Comparison of ENCODE assay signal across 10 mouse cellular contexts in genomic region chr13:89551502-89551901, GRCm38 (mm10).
DNase-seq lines count a peak whose midpoint lies in the region.
"Had no signal": no experiment of that assay in that cellular context is flagged by ENCODE, and none has a peak within 500 bp of the region (broad histone marks: within the 10 kb centered on the region; RNA-seq: fewer than 3 reads in every experiment).

No protein-coding gene starts in this region.

- H3K27me3 ChIP-seq in splenic B cell, adult 2 months (ENCODE audit: control insufficient read depth, insufficient read depth, low read length, poor library complexity, severe bottlenecking), result no peaks in the 10 kb centered on the region
- H3K27me3 ChIP-seq: intestine, embryonic 15.5 days; liver, embryonic 15.5 days had no signal

- H3K36me3 ChIP-seq in splenic B cell, adult 2 months (ENCODE audit: control insufficient read depth, insufficient read depth, low read length, poor library complexity, severe bottlenecking), result no peaks in the 10 kb centered on the region
- H3K36me3 ChIP-seq: intestine, embryonic 15.5 days; liver, embryonic 15.5 days had no signal

- DNase-seq in cerebellum, postnatal 14 days, result peak; percentile 29 to 39
- no peak for DNase-seq in cerebellum, adult 11-12 months
- peak; percentile 18 for DNase-seq in layer of hippocampus, adult 11-12 months (ENCODE audit: low spot score)
- DNase-seq in layer of hippocampus, adult 9-10 months (ENCODE audit: low spot score), result no peak
- peak; percentile 35 for DNase-seq in right cerebral cortex, postnatal 4 days
- no peak for DNase-seq in right cerebral cortex, postnatal 36 days (ENCODE audit: low spot score in 2 of 2)
- peak; percentile 12 for DNase-seq in splenic B cell, adult 2 months (ENCODE audit: low read depth, low spot score)
- DNase-seq in cerebellum, adult 8-10 months, result no peak

Comparison
In these comparisons a context has a peak if more than half of its experiments do, and no peak if none do; other contexts are left out.
1. DNase-seq: peak in cerebellum, postnatal 14 days (2 of 2), layer of hippocampus, adult 11-12 months (single experiment), right cerebral cortex, postnatal 4 days (single experiment) and splenic B cell, adult 2 months (single experiment); none in cerebellum, adult 11-12 months (single experiment), layer of hippocampus, adult 9-10 months (single experiment), right cerebral cortex, postnatal 36 days (0 of 2) and cerebellum, adult 8-10 months (single experiment).